Mouse (Mus musculus) hindbrain, embryonic 15.5 days (tissue): ENCODE data around the gene Mcam. TPM values are rescaled to one million over a fixed set of nuclear protein-coding genes. Genes with fewer than 3 reads are reported as not detected.

ENCODE experiments used
- ATAC-seq: fragments of 200-750 bp; cut with Nextera tagmentation; 2 replicates; pipeline ENCODE4 v1.8.0; 2017; ENCODE audit warnings: low read depth, moderate number of reproducible peaks, moderate TSS enrichment; ENCODE audit not compliant: low FRiP score
- H3K27ac ChIP-seq: fragments of 300-500 bp; sonication (generic); replicated peaks from 2 replicates; pipeline ENCODE4 v1.5.1; 2015; ENCODE audit warnings: mild to moderate bottlenecking, inconsistent platforms
- H3K27me3 ChIP-seq: fragments of 300-500 bp; sonication (generic); 2 replicates; pipeline ENCODE4 v1.6.1; 2015; ENCODE audit warnings: control low read depth, inconsistent platforms
- H3K36me3 ChIP-seq: fragments of 300-500 bp; sonication (generic); 2 replicates; pipeline ENCODE4 v1.6.1; 2015; ENCODE audit warnings: control low read depth, inconsistent platforms
- H3K4me1 ChIP-seq: fragments of 300-500 bp; sonication (generic); replicated peaks from 2 replicates; pipeline ENCODE4 v1.6.1; 2015; ENCODE audit warnings: control low read depth, inconsistent platforms
- H3K4me2 ChIP-seq: fragments of 300-500 bp; sonication (generic); 2 replicates; pipeline ENCODE4 v1.6.1; 2015; ENCODE audit warnings: moderate library complexity, mild to moderate bottlenecking, inconsistent platforms
- H3K4me3 ChIP-seq: fragments of 300-500 bp; sonication (generic); 2 replicates; pipeline ENCODE4 v1.5.1; 2015; ENCODE audit warnings: mild to moderate bottlenecking, inconsistent platforms
- H3K9ac ChIP-seq: fragments of 300-500 bp; sonication (generic); 2 replicates; pipeline ENCODE4 v1.6.1; 2015; ENCODE audit warnings: inconsistent platforms
- H3K9me3 ChIP-seq: fragments of 300-500 bp; sonication (generic); 2 replicates; pipeline ENCODE4 v1.6.1; 2016; ENCODE audit warnings: control low read depth, inconsistent platforms
- WGBS: fragments of 180-500 bp; shearing (Covaris S2); methylation state at CpG from one replicate; pipeline ENCODE4 v1.1.7; 2015; 5-methylcytosine and 5-hydroxymethylcytosine counted together
- polyA plus RNA-seq: library from polyadenylated mRNA; unstranded; fragments of >200 nt; fragmentation: Nextera tagmentation; extraction: Ambion mirVana; gene quantifications from 2 replicates; pipeline ENCODE4 v1.2.1, GENCODE M21; 2015

Gene Mcam
- polyA plus RNA-seq, 1 experiment from 2014 or later = 11.3 TPM

DNA sequence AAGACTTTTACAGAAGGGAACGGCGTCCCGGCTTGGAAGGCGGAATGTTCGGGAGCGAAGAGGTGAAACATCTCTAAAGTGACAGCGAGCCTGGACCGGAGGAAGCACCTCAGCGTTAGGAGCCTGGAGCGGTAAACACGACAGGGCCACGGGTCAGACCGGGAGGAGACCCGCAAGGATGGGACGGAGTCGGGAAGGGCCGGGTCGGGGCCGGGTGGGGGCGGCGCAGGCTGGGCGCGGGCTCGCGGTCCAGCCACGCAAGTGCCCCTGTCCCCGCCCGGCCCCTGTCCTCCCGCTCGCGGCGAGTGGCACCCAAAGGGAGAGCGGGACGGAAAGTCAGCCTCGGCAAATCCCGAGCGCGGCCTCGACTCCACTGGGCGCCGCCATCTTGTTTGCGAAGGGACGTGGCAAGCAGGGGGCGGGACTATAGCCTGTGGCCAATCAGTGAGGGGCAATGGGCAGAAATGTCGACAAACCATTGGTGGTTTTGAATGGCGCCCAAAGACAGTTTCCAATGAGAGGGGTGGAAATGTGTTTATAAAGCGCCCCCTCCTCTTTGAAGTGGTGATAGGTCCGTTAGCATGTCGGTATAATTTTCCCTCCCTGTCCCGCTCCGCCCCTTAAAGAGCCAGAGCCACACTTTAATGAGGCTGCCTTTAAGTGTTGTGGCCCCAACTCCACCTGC lies 21.0 kb upstream of the Mcam start, which contains the start of the genes Gm49380 and Rnf26:
TSS of gene Gm49380 (minus strand) at position 396 of the 685 bp plus-strand sequence.
TSS of gene Rnf26 (minus strand) at position 413 of the 685 bp plus-strand sequence.
- Histone ChIP-seq H3K36me3 (no peaks in the 10 kb centered on the region), H3K27me3 (no peaks in the 10 kb centered on the region), H3K9ac (peak within 1 kb of the TSS; percentile 57), H3K9me3 (no peaks in the 10 kb centered on the region), H3K27ac (peak within 1 kb of the TSS; percentile 40; the same call in 1 of the 2 replicates), H3K4me1 (peaks cover 40% of the 10 kb centered on the region), H3K4me3 (peak within 1 kb of the TSS; percentile 61), H3K4me2 (peak within 1 kb of the TSS; percentile 61)
- peak; percentile 98 for ATAC-seq
- WGBS = under 1% methylated on average over 50 of the region's 51 CpGs

DNA sequence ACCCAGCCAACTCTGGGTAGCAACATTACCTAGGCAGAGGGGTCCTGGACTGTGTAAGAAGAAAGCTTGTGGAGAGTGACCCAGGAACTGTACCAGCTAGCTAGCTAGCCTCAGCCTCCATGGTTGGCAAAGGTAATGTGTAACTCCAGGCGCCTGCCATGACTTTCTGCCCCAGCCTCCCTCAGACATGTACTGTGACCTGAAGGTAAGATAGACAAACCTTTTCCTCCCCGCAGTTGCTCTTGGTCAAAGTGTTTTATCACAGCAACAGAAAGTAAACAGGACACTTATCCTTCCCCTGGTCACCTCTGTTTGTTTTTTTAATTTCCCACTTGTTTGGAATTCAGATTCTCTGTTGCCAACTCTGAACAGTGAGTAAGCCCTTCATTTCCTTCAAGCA lies 19.8 kb upstream of the Mcam start:
- no peak for ATAC-seq
- H3K27me3 ChIP-seq = no peaks in the 10 kb centered on the region
- peaks cover 28% of the 10 kb centered on the region for H3K4me1 ChIP-seq
- H3K4me2 ChIP-seq = no peak overlapping the region
- H3K4me3 ChIP-seq = no peak overlapping the region
- H3K9me3 ChIP-seq = no peaks in the 10 kb centered on the region
- 91% methylated on average over 2 of the region's 2 CpGs for WGBS
- H3K9ac ChIP-seq = no peak overlapping the region
- no peak overlapping the region for H3K27ac ChIP-seq
- no peaks in the 10 kb centered on the region for H3K36me3 ChIP-seq

- Histone ChIP-seq H3K36me3 (no peaks in the 10 kb centered on the region), H3K9me3 (no peaks in the 10 kb centered on the region), H3K4me2 (no peak overlapping the region), H3K4me3 (no peak overlapping the region), H3K9ac (no peak overlapping the region), H3K4me1 (peaks cover 17% of the 10 kb centered on the region), H3K27ac (no peak overlapping the region), H3K27me3 (no peaks in the 10 kb centered on the region)
- ATAC-seq = no peak
- 90% methylated on average over 9 of the region's 9 CpGs for WGBS
Measured at GRCm38 (mm10) chr9:44115599-44115998, 18.7 kb upstream of the Mcam start.

- no peak overlapping the region for H3K4me2 ChIP-seq
- no peak overlapping the region for H3K4me3 ChIP-seq
- H3K27ac ChIP-seq = no peak overlapping the region
- WGBS = 86% methylated on average over 4 of the region's 4 CpGs
- no peaks in the 10 kb centered on the region for H3K36me3 ChIP-seq
- no peaks in the 10 kb centered on the region for H3K9me3 ChIP-seq
- no peak for ATAC-seq
- peaks cover 15% of the 10 kb centered on the region for H3K4me1 ChIP-seq
- no peaks in the 10 kb centered on the region for H3K27me3 ChIP-seq
- H3K9ac ChIP-seq = no peak overlapping the region
Measured at GRCm38 (mm10) chr9:44116182-44116581, 18.1 kb upstream of the Mcam start.

- H3K27ac ChIP-seq = no peak overlapping the region
- no peaks in the 10 kb centered on the region for H3K36me3 ChIP-seq
- H3K4me3 ChIP-seq = no peak overlapping the region
- peaks cover under 1% of the 10 kb centered on the region; the same call in 1 of the 2 replicates for H3K4me1 ChIP-seq
- H3K27me3 ChIP-seq = no peaks in the 10 kb centered on the region
- no peak for ATAC-seq
- WGBS = 49% methylated on average over 5 of the region's 5 CpGs
- H3K4me2 ChIP-seq = no peak overlapping the region
- H3K9ac ChIP-seq = no peak overlapping the region
- no peaks in the 10 kb centered on the region for H3K9me3 ChIP-seq
Measured at GRCm38 (mm10) chr9:44119011-44119410, 15.3 kb upstream of the Mcam start.

- H3K27ac ChIP-seq = no peak overlapping the region
- H3K36me3 ChIP-seq = no peaks in the 10 kb centered on the region
- no peak for ATAC-seq
- no peaks in the 10 kb centered on the region for H3K4me1 ChIP-seq
- no peaks in the 10 kb centered on the region for H3K27me3 ChIP-seq
- WGBS = 83% methylated on average over 8 of the region's 8 CpGs
- no peak overlapping the region for H3K9ac ChIP-seq
- H3K4me2 ChIP-seq = no peak overlapping the region
- H3K9me3 ChIP-seq = no peaks in the 10 kb centered on the region
- H3K4me3 ChIP-seq = no peak overlapping the region
Measured at GRCm38 (mm10) chr9:44119948-44120465, 14.3 kb upstream of the Mcam start.

GRCm38 (mm10) chr9:44124317-44124716 lies 10.0 kb upstream of the Mcam start:
- no peak overlapping the region for H3K27ac ChIP-seq
- H3K9ac ChIP-seq = no peak overlapping the region
- ATAC-seq = no peak
- 77% methylated on average over 6 of the region's 6 CpGs for WGBS
- no peaks in the 10 kb centered on the region for H3K9me3 ChIP-seq
- no peak overlapping the region for H3K4me3 ChIP-seq
- H3K36me3 ChIP-seq = no peaks in the 10 kb centered on the region
- H3K27me3 ChIP-seq = no peaks in the 10 kb centered on the region
- H3K4me1 ChIP-seq = peaks cover 10% of the 10 kb centered on the region
- H3K4me2 ChIP-seq = no peak overlapping the region

GRCm38 (mm10) chr9:44125026-44125425 lies 9.2 kb upstream of the Mcam start:
- ATAC-seq = no peak

GRCm38 (mm10) chr9:44125546-44126428 lies 8.5 kb upstream of the Mcam start:
- peak; percentile 70 for ATAC-seq
- H3K27ac ChIP-seq = no peak overlapping the region
- peaks cover 22% of the 10 kb centered on the region for H3K4me1 ChIP-seq
- H3K9ac ChIP-seq = no peak overlapping the region
- H3K36me3 ChIP-seq = no peaks in the 10 kb centered on the region
- 31% methylated on average over 18 of the region's 18 CpGs for WGBS
- peak overlapping the region; percentile 35 for H3K4me2 ChIP-seq
- H3K4me3 ChIP-seq = no peak overlapping the region
- no peaks in the 10 kb centered on the region for H3K9me3 ChIP-seq
- H3K27me3 ChIP-seq = peaks cover 2% of the 10 kb centered on the region; the same call in 1 of the 2 replicates

More at GRCm38 (mm10) chr9:44125026-44125425, 9.2 kb upstream of the Mcam start:
- 38% methylated on average over 5 of the region's 5 CpGs for WGBS
- Histone ChIP-seq H3K4me3 (no peak overlapping the region), H3K4me2 (no peak overlapping the region), H3K36me3 (no peaks in the 10 kb centered on the region), H3K4me1 (peaks cover 15% of the 10 kb centered on the region), H3K27ac (no peak overlapping the region), H3K9ac (no peak overlapping the region), H3K27me3 (0 out of 2 replicates have a peak, but pooled peaks cover 2% of the 10 kb centered on the region), H3K9me3 (no peaks in the 10 kb centered on the region)

GRCm38 (mm10) chr9:44126746-44127145 lies 7.5 kb upstream of the Mcam start:
- no peak overlapping the region for H3K4me2 ChIP-seq
- ATAC-seq = no peak
- no peak overlapping the region for H3K9ac ChIP-seq
- peaks cover 9% of the 10 kb centered on the region; the same call in 1 of the 2 replicates for H3K27me3 ChIP-seq
- H3K4me3 ChIP-seq = no peak overlapping the region
- no peaks in the 10 kb centered on the region for H3K36me3 ChIP-seq
- WGBS = 93% methylated on average over 3 of the region's 3 CpGs
- H3K4me1 ChIP-seq = peaks cover 23% of the 10 kb centered on the region
- H3K27ac ChIP-seq = no peak overlapping the region
- H3K9me3 ChIP-seq = no peaks in the 10 kb centered on the region

DNA sequence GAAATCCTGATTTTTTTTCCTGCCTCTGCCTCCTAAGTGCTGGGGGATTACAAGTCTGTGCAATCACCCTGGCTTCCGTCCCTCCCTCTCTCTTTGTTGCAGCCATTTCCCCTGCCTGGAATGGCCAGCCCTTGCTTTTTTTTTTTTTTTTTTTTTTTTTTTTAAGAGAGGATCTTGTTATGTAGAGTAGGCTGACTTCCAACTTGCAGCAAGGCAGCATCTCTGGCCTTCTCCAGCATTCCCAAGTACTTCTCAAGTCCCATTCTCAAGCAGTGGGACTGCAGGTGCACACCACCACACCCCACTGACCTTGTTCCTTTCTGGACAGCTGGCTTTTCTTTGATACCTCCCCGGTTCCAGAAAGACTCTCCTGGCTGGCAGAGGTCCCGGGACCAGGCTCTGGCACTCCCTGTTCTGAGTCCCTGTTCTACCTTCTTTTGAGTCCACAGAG lies 6.9 kb upstream of the Mcam start:
- no peak overlapping the region for H3K4me3 ChIP-seq
- H3K27me3 ChIP-seq = peaks cover 14% of the 10 kb centered on the region
- no peak for ATAC-seq
- H3K27ac ChIP-seq = no peak overlapping the region
- H3K4me2 ChIP-seq = no peak overlapping the region
- peaks cover 23% of the 10 kb centered on the region for H3K4me1 ChIP-seq
- no peaks in the 10 kb centered on the region for H3K9me3 ChIP-seq
- H3K9ac ChIP-seq = no peak overlapping the region
- WGBS = 62% methylated on average over 3 of the region's 3 CpGs
- no peaks in the 10 kb centered on the region for H3K36me3 ChIP-seq

- H3K9me3 ChIP-seq = no peaks in the 10 kb centered on the region
- H3K4me2 ChIP-seq = peak overlapping the region; percentile 59
- H3K27me3 ChIP-seq = peaks cover 28% of the 10 kb centered on the region
- H3K36me3 ChIP-seq = no peaks in the 10 kb centered on the region
- H3K4me3 ChIP-seq = peak overlapping the region; percentile 28
- H3K9ac ChIP-seq = peak overlapping the region; percentile 28; the same call in 1 of the 2 replicates
- WGBS = 12% methylated on average over 9 of the region's 9 CpGs
- H3K4me1 ChIP-seq = peaks cover 40% of the 10 kb centered on the region
- no peak for ATAC-seq
- H3K27ac ChIP-seq = 0 out of 2 replicates have a peak overlapping the region, but pooled peaks have one; percentile 19
Measured at GRCm38 (mm10) chr9:44129633-44130032, 4.6 kb upstream of the Mcam start.
